Mouse (Mus musculus): ENCODE data around the gene Ccdc74a.

Gene Ccdc74a

GRCm38 (mm10) chr16:17642311-17642710 lies 4.0 kb upstream of the Ccdc74a start:
- DNase-seq, result no peak

GRCm38 (mm10) chr16:17643437-17643990 lies 2.8 kb upstream of the Ccdc74a start:
- DNase-seq, result no peak

GRCm38 (mm10) chr16:17647156-17647555 lies 886 bp downstream of the Ccdc74a start:
- DNase-seq, result no peak

- no peak for DNase-seq
Observed at GRCm38 (mm10) chr16:17647566-17648340, 1.5 kb downstream of the Ccdc74a start.

GRCm38 (mm10) chr16:17649925-17650605 lies 3.8 kb downstream of the Ccdc74a start:
- DNase-seq, result no peak

- DNase-seq, result no peak
Observed at GRCm38 (mm10) chr16:17650711-17651110, 4.4 kb downstream of the Ccdc74a start.

- DNase-seq, result no peak
Observed at GRCm38 (mm10) chr16:17652607-17653006, 6.3 kb downstream of the Ccdc74a start.

GRCm38 (mm10) chr16:17653601-17654000 lies 7.3 kb downstream of the Ccdc74a start:
- DNase-seq, result no peak

GRCm38 (mm10) chr16:17654188-17654795 lies 8.0 kb downstream of the Ccdc74a start:
- no peak for DNase-seq

- DNase-seq, result peak; percentile 25
Observed at GRCm38 (mm10) chr16:17656212-17656871, 10.1 kb downstream of the Ccdc74a start.

- no peak for DNase-seq
Observed at GRCm38 (mm10) chr16:17665568-17665967, 19.3 kb downstream of the Ccdc74a start.

- DNase-seq, result no peak
Observed at GRCm38 (mm10) chr16:17669886-17670285, 23.6 kb downstream of the Ccdc74a start.

GRCm38 (mm10) chr16:17694860-17695259 lies 48.6 kb downstream of the Ccdc74a start:
- no peak for DNase-seq
